Mouse (Mus musculus): ENCODE data around the gene Kdm2a. TPM values are rescaled to one million over a fixed set of nuclear protein-coding genes. Genes with fewer than 3 reads are reported as not detected.
A peak's percentile ranks its signal among the peaks of the same experiment; 100 is the strongest.

The Kdm2a gene
- polyA plus RNA-seq, 1 experiment from 2014 or later, result 59.7 TPM

GRCm38 (mm10) chr19:4315223-4315944, 82.7 kb downstream of the Kdm2a start:
- H3K9me3 ChIP-seq (replicated peaks), result no peaks in the 10 kb centered on the region
- H3K27me3 ChIP-seq, result no peaks in the 10 kb centered on the region
- H3K9ac ChIP-seq, result no peak overlapping the region
- no peak for ATAC-seq (ENCODE audit: low FRiP score)
- H3K4me3 ChIP-seq, result no peak overlapping the region
- WGBS, result 83% methylated on average over 6 of the region's 6 CpGs
- no peak overlapping the region for H3K27ac ChIP-seq
- H3K4me2 ChIP-seq (replicated peaks), result no peak overlapping the region
- no peaks in the 10 kb centered on the region for H3K4me1 ChIP-seq
- H3K36me3 ChIP-seq, result peaks cover 56% of the 10 kb centered on the region

GRCm38 (mm10) chr19:4309776-4310185, 88.3 kb downstream of the Kdm2a start:
- H3K9me3 ChIP-seq (replicated peaks), result no peaks in the 10 kb centered on the region
- H3K4me3 ChIP-seq, result no peak overlapping the region
- no peaks in the 10 kb centered on the region; the same call in 1 of the 2 replicates for H3K27me3 ChIP-seq
- H3K4me1 ChIP-seq, result peaks cover 9% of the 10 kb centered on the region
- H3K27ac ChIP-seq, result no peak overlapping the region
- no peak overlapping the region for H3K9ac ChIP-seq
- peaks cover 9% of the 10 kb centered on the region; the same call in 1 of the 2 replicates for H3K36me3 ChIP-seq
- no peak for ATAC-seq (ENCODE audit: low FRiP score)
- no peak overlapping the region for H3K4me2 ChIP-seq (replicated peaks)

GRCm38 (mm10) chr19:4309302-4309701, 88.8 kb downstream of the Kdm2a start:
- Histone ChIP-seq H3K27me3 (no peaks in the 10 kb centered on the region; the same call in 1 of the 2 replicates), H3K9ac (no peak overlapping the region), H3K9me3 (replicated peaks) (no peaks in the 10 kb centered on the region), H3K4me1 (peaks cover 14% of the 10 kb centered on the region), H3K27ac (no peak overlapping the region), H3K36me3 (peaks cover 9% of the 10 kb centered on the region; the same call in 1 of the 2 replicates), H3K4me2 (replicated peaks) (no peak overlapping the region), H3K4me3 (no peak overlapping the region)
- ATAC-seq (ENCODE audit: low FRiP score), result no peak
- 94% methylated on average over 4 of the region's 4 CpGs for whole genome bisulfite sequencing

- WGBS, result under 1% methylated on average over 26 of the region's 46 CpGs
- peak within 1 kb of the TSS; percentile 97 for H3K9ac ChIP-seq
- peak within 1 kb of the TSS; percentile 83 for H3K27ac ChIP-seq
- no peaks in the 10 kb centered on the region for H3K9me3 ChIP-seq (replicated peaks)
- peak; percentile 75 for ATAC-seq (ENCODE audit: low FRiP score)
- no peaks in the 10 kb centered on the region; the same call in 1 of the 2 replicates for H3K27me3 ChIP-seq
- peak within 1 kb of the TSS; percentile 93 for H3K4me3 ChIP-seq
- H3K4me1 ChIP-seq, result peaks cover 45% of the 10 kb centered on the region
- peak within 1 kb of the TSS; percentile 81 for H3K4me2 ChIP-seq (replicated peaks)
- no peaks in the 10 kb centered on the region for H3K36me3 ChIP-seq
These were observed 91.9 kb downstream of the Kdm2a start, which contains the start of gene Grk2 for GRCm38 (mm10) chr19:4306190-4306577. Gene Grk2 (minus strand): TSS chr19:4306222.

- Histone ChIP-seq H3K4me1 (peaks cover 51% of the 10 kb centered on the region), H3K9me3 (replicated peaks) (no peaks in the 10 kb centered on the region), H3K27ac (peak overlapping the region; percentile 83), H3K4me3 (peak overlapping the region; percentile 93), H3K27me3 (no peaks in the 10 kb centered on the region; the same call in 1 of the 2 replicates), H3K9ac (peak overlapping the region; percentile 97), H3K4me2 (replicated peaks) (peak overlapping the region; percentile 81), H3K36me3 (no peaks in the 10 kb centered on the region)
- WGBS, result under 1% methylated on average over 46 of the region's 68 CpGs
- ATAC-seq (ENCODE audit: low FRiP score), result peak; percentile 70
These were observed 92.4 kb downstream of the Kdm2a start for GRCm38 (mm10) chr19:4305491-4306189.

- H3K27ac ChIP-seq, result no peak overlapping the region
- peak overlapping the region; percentile 93 for H3K4me3 ChIP-seq
- no peaks in the 10 kb centered on the region; the same call in 1 of the 2 replicates for H3K27me3 ChIP-seq
- 59% methylated on average over 4 of the region's 4 CpGs for WGBS
- peaks cover 58% of the 10 kb centered on the region for H3K4me1 ChIP-seq
- H3K9me3 ChIP-seq (replicated peaks), result no peaks in the 10 kb centered on the region
- H3K36me3 ChIP-seq, result no peaks in the 10 kb centered on the region
- 0 out of 2 replicates have a peak, but pooled peaks have one; percentile 12 for ATAC-seq (ENCODE audit: low FRiP score)
- peak overlapping the region; percentile 81 for H3K4me2 ChIP-seq (replicated peaks)
- H3K9ac ChIP-seq, result peak overlapping the region; percentile 97
These were observed 93.2 kb downstream of the Kdm2a start for GRCm38 (mm10) chr19:4304871-4305321.

GRCm38 (mm10) chr19:4304251-4304821, 93.7 kb downstream of the Kdm2a start:
- ATAC-seq (ENCODE audit: low FRiP score), result no peak
- Histone ChIP-seq H3K27me3 (no peaks in the 10 kb centered on the region; the same call in 1 of the 2 replicates), H3K27ac (peak overlapping the region; percentile 7; the same call in 1 of the 2 replicates), H3K9ac (peak overlapping the region; percentile 97), H3K9me3 (replicated peaks) (no peaks in the 10 kb centered on the region), H3K4me2 (replicated peaks) (peak overlapping the region; percentile 81), H3K36me3 (no peaks in the 10 kb centered on the region), H3K4me1 (peaks cover 60% of the 10 kb centered on the region), H3K4me3 (peak overlapping the region; percentile 93)
- 73% methylated on average over 5 of the region's 5 CpGs for WGBS

- WGBS, result 92% methylated on average over 5 of the region's 5 CpGs
- no peaks in the 10 kb centered on the region for H3K36me3 ChIP-seq
- H3K9ac ChIP-seq, result no peak overlapping the region
- no peak overlapping the region for H3K4me2 ChIP-seq (replicated peaks)
- ATAC-seq (ENCODE audit: low FRiP score), result no peak
- H3K4me3 ChIP-seq, result no peak overlapping the region
- no peaks in the 10 kb centered on the region; the same call in 1 of the 2 replicates for H3K27me3 ChIP-seq
- no peaks in the 10 kb centered on the region for H3K9me3 ChIP-seq (replicated peaks)
- no peak overlapping the region for H3K27ac ChIP-seq
- H3K4me1 ChIP-seq, result peaks cover 60% of the 10 kb centered on the region
These were observed 94.5 kb downstream of the Kdm2a start for GRCm38 (mm10) chr19:4303640-4303995.

GRCm38 (mm10) chr19:4302936-4303639, 95.0 kb downstream of the Kdm2a start:
- WGBS, result 70% methylated on average over 7 of the region's 7 CpGs
- no peaks in the 10 kb centered on the region for H3K27me3 ChIP-seq
- ATAC-seq (ENCODE audit: low FRiP score), result no peak
- peak overlapping the region; percentile 36 for H3K4me2 ChIP-seq (replicated peaks)
- H3K9ac ChIP-seq, result peak overlapping the region; percentile 23; the same call in 1 of the 2 replicates
- H3K36me3 ChIP-seq, result no peaks in the 10 kb centered on the region
- H3K27ac ChIP-seq, result peak overlapping the region; percentile 77
- H3K9me3 ChIP-seq (replicated peaks), result no peaks in the 10 kb centered on the region
- H3K4me1 ChIP-seq, result peaks cover 60% of the 10 kb centered on the region
- H3K4me3 ChIP-seq, result no peak overlapping the region

- Histone ChIP-seq H3K27me3 (no peaks in the 10 kb centered on the region), H3K27ac (peak overlapping the region; percentile 77), H3K4me3 (0 out of 2 replicates have a peak overlapping the region, but pooled peaks have one; percentile 1), H3K9me3 (replicated peaks) (no peaks in the 10 kb centered on the region), H3K4me1 (peaks cover 60% of the 10 kb centered on the region), H3K4me2 (replicated peaks) (peak overlapping the region; percentile 36), H3K9ac (peak overlapping the region; percentile 38; the same call in 1 of the 2 replicates), H3K36me3 (no peaks in the 10 kb centered on the region)
- no peak for ATAC-seq (ENCODE audit: low FRiP score)
- WGBS, result 44% methylated on average over 21 of the region's 21 CpGs
These were observed 96.1 kb downstream of the Kdm2a start for GRCm38 (mm10) chr19:4301735-4302651.

Measured in hindbrain, embryonic 12.5 days (tissue).